Comparison of ENCODE assay signal across 10 mouse cellular contexts in the genomic region with DNA sequence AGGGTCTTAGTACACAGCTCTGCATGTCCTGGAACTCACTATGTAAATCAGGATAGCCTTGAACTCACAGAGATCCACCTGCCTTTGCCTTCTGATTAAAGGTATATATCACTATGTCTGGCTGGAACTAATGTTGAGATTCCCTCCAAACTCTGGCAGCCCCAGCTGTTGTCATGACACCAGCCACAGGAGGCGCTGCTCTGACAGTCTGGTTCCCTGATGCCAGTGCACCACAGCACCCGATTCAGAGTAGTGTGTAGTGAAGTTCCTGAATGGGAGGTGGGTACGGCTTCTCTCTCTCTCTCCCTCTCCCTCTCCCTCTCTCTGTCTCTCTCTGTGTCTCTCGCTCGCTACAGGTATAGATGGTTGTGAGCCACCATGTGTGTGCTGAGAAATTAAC. TPM values are rescaled to one million over a fixed set of nuclear protein-coding genes. Genes with fewer than 3 reads are reported as not detected.
DNase-seq lines count a peak whose midpoint lies in the region; ATAC-seq and TF ChIP-seq lines count a peak whose summit lies in the region.
"Had no signal": no experiment of that assay in that cellular context is flagged by ENCODE, and none has a peak within 500 bp of the region (broad histone marks: within the 10 kb centered on the region; RNA-seq: fewer than 3 reads in every experiment).

No protein-coding gene starts in this region.

- TF ChIP-seq POLR2A in CH12.LX (IDR thresholded peaks at IDR 0.05; ENCODE audit: low read depth, low read length) = no peak

- WGBS in midbrain, embryonic 14.5 days = 15% methylated on average over 5 of the region's 5 CpGs

- peaks cover 13 to 35% of the 10 kb centered on the region in 2 experiments for H3K4me1 ChIP-seq in CH12.LX (ENCODE audit: control insufficient read depth in 1 of 2, insufficient read depth in 2 of 2)
- H3K4me1 ChIP-seq in midbrain, embryonic 14.5 days (ENCODE audit: control insufficient read depth, insufficient read depth, low read length) = peaks cover 7% of the 10 kb centered on the region

- ATAC-seq in midbrain, embryonic 14.5 days (ENCODE audit: low FRiP score, low TSS enrichment) = no peak

- peaks cover 22 to 37% of the 10 kb centered on the region in 2 experiments for H3K36me3 ChIP-seq in CH12.LX (replicated peaks in 1 of 2; ENCODE audit: control insufficient read depth in 1 of 2, insufficient read depth in 1 of 2, low read length in 1 of 2)
- H3K36me3 ChIP-seq in midbrain, embryonic 14.5 days (ENCODE audit: control insufficient read depth, insufficient read depth, low read length) = peaks cover 18% of the 10 kb centered on the region

- peak; percentile 52 for TF ChIP-seq RAD21 in CH12.LX (IDR thresholded peaks at IDR 0.05; ENCODE audit: low read depth, low read length)

- H3K9me3 ChIP-seq in CH12.LX (replicated peaks; ENCODE audit: low read length) = no peaks in the 10 kb centered on the region
- no peaks in the 10 kb centered on the region for H3K9me3 ChIP-seq in midbrain, embryonic 14.5 days (ENCODE audit: control insufficient read depth, low read length)
- H3K9me3 ChIP-seq: limb, embryonic 12.5 days had no signal

- dilution Hi-C loops in CH12.LX (cut with MboI; ENCODE audit: extremely low pct_ligation_motif_present, extremely low pct_unique_long_range_greater_than_20kb, low sequenced_read_pairs) = no loop called here

- in situ Hi-C loops in CH12.LX (cut with MboI; ENCODE audit: low pct_ligation_motif_present, low pct_unique_long_range_greater_than_20kb, low sequenced_read_pairs) = no loop called here

- no peak overlapping the region for H3K9ac ChIP-seq in CH12.LX (ENCODE audit: insufficient read depth, low read depth)
- no peak overlapping the region for H3K9ac ChIP-seq in midbrain, embryonic 14.5 days (replicated peaks; ENCODE audit: low read length)
- H3K9ac ChIP-seq: limb, embryonic 12.5 days had no signal

- no peaks in the 10 kb centered on the region for H3K79me2 ChIP-seq in CH12.LX (replicated peaks; ENCODE audit: control insufficient read depth, extremely low read depth, insufficient read depth, poor library complexity, severe bottlenecking)

- peak overlapping the region in 2 of 3 experiments; percentile 26 to 29 for H3K4me3 ChIP-seq in CH12.LX (replicated peaks in 1 of 3; ENCODE audit: low read depth in 2 of 3, low read length in 2 of 3, poor library complexity in 1 of 3)
- no peak overlapping the region for H3K4me3 ChIP-seq in midbrain, embryonic 14.5 days (replicated peaks; ENCODE audit: low read depth, low read length)
- H3K4me3 ChIP-seq: limb, embryonic 12.5 days had no signal

- TF ChIP-seq CTCF in CH12.LX (conservative IDR thresholded peaks at IDR 0.05 in 1 of 2, IDR thresholded peaks at IDR 0.05 in 1 of 2; ENCODE audit: low read depth in 2 of 2, low read length in 2 of 2) = peak; percentile 75 to 81

- H3K4me2 ChIP-seq in CH12.LX (ENCODE audit: insufficient read depth, low read depth, poor library complexity, severe bottlenecking) = no peak overlapping the region
- 0 out of 2 replicates have a peak overlapping the region, but pooled peaks have one; percentile 7 for H3K4me2 ChIP-seq in midbrain, embryonic 14.5 days (ENCODE audit: low read length)
- H3K4me2 ChIP-seq: limb, embryonic 12.5 days had no signal

- peaks cover 16% of the 10 kb centered on the region for H3K27me3 ChIP-seq in CH12.LX (replicated peaks)
- H3K27me3 ChIP-seq in midbrain, embryonic 14.5 days (ENCODE audit: control insufficient read depth, insufficient read depth, low read length) = no peaks in the 10 kb centered on the region

- peak; percentile 67 for DNase-seq in gastrocnemius, adult 18-20 months (ENCODE audit: low spot score)
- DNase-seq in gastrocnemius, adult 8-10 months (ENCODE audit: low spot score in 2 of 2) = no peak
- peak; percentile 81 for DNase-seq in CH12.LX (ENCODE audit: extremely low read depth)
- peak; percentile 56 for DNase-seq in embryo, embryonic 9.5 days (ENCODE audit: extremely low spot score)
- DNase-seq in heart, postnatal 36 days = peak; percentile 52 to 70
- DNase-seq in left cerebral cortex, postnatal 4 days = peak; percentile 75
- DNase-seq in midbrain, embryonic 14.5 days = peak; percentile 75
- peak; percentile 77 for DNase-seq in thymus, postnatal 14 days

- TF ChIP-seq EP300 in CH12.LX (IDR thresholded peaks at IDR 0.05; ENCODE audit: low read length) = no peak

- H3K27ac ChIP-seq in CH12.LX (ENCODE audit: insufficient read depth, low read depth) = no peak overlapping the region
- H3K27ac ChIP-seq in midbrain, embryonic 14.5 days (replicated peaks; ENCODE audit: low read depth, low read length) = peak overlapping the region; percentile 70; the same call in 1 of the 2 replicates
- H3K27ac ChIP-seq: limb, embryonic 12.5 days had no signal

- intact Hi-C loops in heart, postnatal 36 days (cut with DNase I) = loop anchor here (2.0 kb wide), 1 partner anchor 28 kb away; no protein-coding TSS in a partner anchor
- intact Hi-C loops in left cerebral cortex, postnatal 4 days (cut with DNase I) = no loop called here

TF ChIP-seq in CH12.LX, 34 proteins besides CTCF, POLR2A, EP300 and RAD21:
- no peak; the same call in 1 of the 2 replicates for TF ChIP-seq POLR2AphosphoS2 (IDR thresholded peaks at IDR 0.05; ENCODE audit: low read depth, low read length)
- no peak for TF ChIP-seq RCOR1 (conservative IDR thresholded peaks at IDR 0.05; ENCODE audit: low read depth, low read length)
- TF ChIP-seq ZMIZ1 (IDR thresholded peaks at IDR 0.05; ENCODE audit: low read depth, low read length) = no peak
- peak; percentile 30; the same call in 1 of the 2 replicates for TF ChIP-seq SMC3 (IDR thresholded peaks at IDR 0.05; ENCODE audit: low read depth, low read length)
- TF ChIP-seq NELFE (IDR thresholded peaks at IDR 0.05; ENCODE audit: low read depth, low read length) = no peak
- TF ChIP-seq MYC (IDR thresholded peaks at IDR 0.05; ENCODE audit: low read depth, low read length) = no peak

RNA-seq across cellular contexts. Expression of gene Dnajc5g, which starts 23.7 kb away (rescaled TPM):
- total RNA-seq in gastrocnemius, adult 18-20 months (2021) = not detected
- not detected for total RNA-seq in gastrocnemius, adult 8-10 months (2022)
- total RNA-seq in CH12.LX (2012; rRNA removed) (not detected in 2 replicates), CH12.LX (2014; rRNA removed) (not detected in 2 replicates)
- not detected in 2 replicates for polyA plus RNA-seq in CH12.LX (2012; ENCODE audit: insufficient read length, low read depth)
- total RNA-seq in heart, postnatal 36 days (2021) = not detected
- total RNA-seq in left cerebral cortex, postnatal 4 days (2021) = not detected
- not detected in 2 replicates for polyA plus RNA-seq in midbrain, embryonic 14.5 days (2014; fragmentation: Nextera tagmentation; extraction: Ambion mirVana)
- total RNA-seq: adrenal gland, adult 18-20 months had no signal
- polyA plus RNA-seq: limb, embryonic 12.5 days had no signal

RNA-seq across cellular contexts. Expression of gene Slc30a3, which starts 25.7 kb away (rescaled TPM):
- total RNA-seq in gastrocnemius, adult 18-20 months (2021) = under 1 TPM in 1 of 2 experiments, not detected in 1; 0.09 TPM
- under 1 TPM in 2 of 4 experiments, not detected in 2; 0.18 to 0.24 TPM for total RNA-seq in gastrocnemius, adult 8-10 months (2022)
- not detected in 2 replicates for total RNA-seq in CH12.LX (2012; rRNA removed)
- total RNA-seq in CH12.LX (2014; rRNA removed) = not detected in 2 replicates
- polyA plus RNA-seq in CH12.LX (2012; ENCODE audit: insufficient read length, low read depth) = not detected in 2 replicates
- total RNA-seq in heart, postnatal 36 days (2021) = not detected
- 10 to 100 TPM; 11.9 to 14.1 TPM for total RNA-seq in left cerebral cortex, postnatal 4 days (2021)
- polyA plus RNA-seq in midbrain, embryonic 14.5 days (2014; fragmentation: Nextera tagmentation; extraction: Ambion mirVana) = 19.8 and 20.0 TPM in 2 replicates
- total RNA-seq: adrenal gland, adult 18-20 months had no signal

RNA-seq across cellular contexts. Expression of gene Cad, which starts 27.8 kb away (rescaled TPM):
- total RNA-seq in gastrocnemius, adult 18-20 months (2021) = 10 to 100 TPM; 21.0 to 24.9 TPM
- 10 to 100 TPM; 25.5 to 30.8 (median 27.9) TPM for total RNA-seq in gastrocnemius, adult 8-10 months (2022)
- total RNA-seq in CH12.LX (2012; rRNA removed) = 106 and 135 TPM in 2 replicates
- total RNA-seq in CH12.LX (2014; rRNA removed) = 43.1 and 44.3 TPM in 2 replicates
- 108 and 123 TPM in 2 replicates for polyA plus RNA-seq in CH12.LX (2012; ENCODE audit: insufficient read length, low read depth)
- total RNA-seq in heart, postnatal 36 days (2021) = 10 to 100 TPM; 14.5 to 15.6 TPM
- 10 to 100 TPM; 34.1 to 37.6 TPM for total RNA-seq in left cerebral cortex, postnatal 4 days (2021)
- 11.8 and 17.2 TPM in 2 replicates for polyA plus RNA-seq in midbrain, embryonic 14.5 days (2014; fragmentation: Nextera tagmentation; extraction: Ambion mirVana)

RNA-seq across cellular contexts. Expression of gene Slc5a6, which starts 33.6 kb away (rescaled TPM):
- total RNA-seq in gastrocnemius, adult 18-20 months (2021) = 1 to 10 TPM; 4.3 to 5.7 TPM
- 1 to 10 TPM; 6.1 to 7.9 (median 6.7) TPM for total RNA-seq in gastrocnemius, adult 8-10 months (2022)
- total RNA-seq in CH12.LX (2012; rRNA removed) (10.9 and 15.4 TPM in 2 replicates), CH12.LX (2014; rRNA removed) (8.9 and 9.0 TPM in 2 replicates)
- polyA plus RNA-seq in CH12.LX (2012; ENCODE audit: insufficient read length, low read depth) = 17.1 and 18.6 TPM in 2 replicates
- total RNA-seq in heart, postnatal 36 days (2021) = 10 to 100 TPM; 11.0 to 12.1 TPM
- total RNA-seq in left cerebral cortex, postnatal 4 days (2021) = 10 to 100 TPM; 17.6 to 23.5 TPM
- polyA plus RNA-seq in midbrain, embryonic 14.5 days (2014; fragmentation: Nextera tagmentation; extraction: Ambion mirVana) = 19.2 and 19.6 TPM in 2 replicates

RNA-seq across cellular contexts. Expression of gene Trim54, which starts 34.2 kb away (rescaled TPM):
- 100 to 1,000 TPM; 438 to 512 TPM for total RNA-seq in gastrocnemius, adult 18-20 months (2021)
- total RNA-seq in gastrocnemius, adult 8-10 months (2022) = 100 to 1,000 TPM; 420 to 527 (median 441) TPM
- total RNA-seq in CH12.LX (2012; rRNA removed) = not detected in 2 replicates
- total RNA-seq in CH12.LX (2014; rRNA removed) = not detected in 2 replicates
- not detected in 2 replicates for polyA plus RNA-seq in CH12.LX (2012; ENCODE audit: insufficient read length, low read depth)
- total RNA-seq in heart, postnatal 36 days (2021) = 100 to 1,000 TPM; 249 to 297 TPM
- not detected for total RNA-seq in left cerebral cortex, postnatal 4 days (2021)
- not detected in 2 replicates for polyA plus RNA-seq in midbrain, embryonic 14.5 days (2014; fragmentation: Nextera tagmentation; extraction: Ambion mirVana)

Comparison
In these comparisons a context has a peak if more than half of its experiments do, and no peak if none do; other contexts are left out.
1. DNase-seq: peak in gastrocnemius, adult 18-20 months (single experiment), CH12.LX (single experiment), embryo, embryonic 9.5 days (single experiment), heart, postnatal 36 days (2 of 2), left cerebral cortex, postnatal 4 days (single experiment), midbrain, embryonic 14.5 days (single experiment) and thymus, postnatal 14 days (single experiment); none in gastrocnemius, adult 8-10 months (0 of 2).
2. RNA of gene Slc30a3, which starts 25.7 kb away (total RNA-seq): 11.9 to 14.1 TPM in left cerebral cortex, postnatal 4 days; 0.18 to 0.24 TPM in gastrocnemius, adult 8-10 months, 0.09 TPM in gastrocnemius, adult 18-20 months, not detected in heart, postnatal 36 days and not detected in CH12.LX; every median in the first group is over 10 times any median in the second.